Comparison of ENCODE assay signal across 10 mouse cellular contexts in genomic region chr10:128790398-128791124, GRCm38 (mm10). TPM values are rescaled to one million over a fixed set of nuclear protein-coding genes. Genes with fewer than 3 reads are reported as not detected.
DNase-seq lines count a peak whose midpoint lies in the region; ATAC-seq and TF ChIP-seq lines count a peak whose summit lies in the region.
"Had no signal": no experiment of that assay in that cellular context is flagged by ENCODE, and none has a peak within 500 bp of the region (broad histone marks: within the 10 kb centered on the region; RNA-seq: fewer than 3 reads in every experiment).

Gene Mmp19, plus strand, starts transcription at chr10:128790910.

- no peaks in the 10 kb centered on the region for H3K9me3 ChIP-seq in heart, embryonic 13.5 days
- no peaks in the 10 kb centered on the region for H3K9me3 ChIP-seq in lung, embryonic 15.5 days
- no peaks in the 10 kb centered on the region for H3K9me3 ChIP-seq in hindbrain, embryonic 12.5 days (replicated peaks)
- H3K9me3 ChIP-seq: hindbrain, embryonic 10.5 days; limb, embryonic 12.5 days; neural tube, embryonic 12.5 days had no signal

- no peaks in the 10 kb centered on the region for H3K27me3 ChIP-seq in heart, embryonic 13.5 days (replicated peaks)
- no peaks in the 10 kb centered on the region for H3K27me3 ChIP-seq in lung, embryonic 15.5 days
- no peaks in the 10 kb centered on the region for H3K27me3 ChIP-seq in hindbrain, embryonic 12.5 days
- no peaks in the 10 kb centered on the region for H3K27me3 ChIP-seq in thymus, adult 2 months (ENCODE audit: control insufficient read depth, insufficient read depth, low read length)
- H3K27me3 ChIP-seq: limb, embryonic 12.5 days; neural tube, embryonic 12.5 days had no signal

- H3K9ac ChIP-seq in heart, embryonic 13.5 days: peak within 1 kb of the TSS; percentile 61
- H3K9ac ChIP-seq in lung, embryonic 15.5 days: no peak within 1 kb of the TSS
- no peak within 1 kb of the TSS for H3K9ac ChIP-seq in hindbrain, embryonic 12.5 days
- H3K9ac ChIP-seq: limb, embryonic 12.5 days; neural tube, embryonic 12.5 days had no signal

- 58% methylated on average over 7 of the region's 7 CpGs for WGBS in heart, embryonic 13.5 days
- 56% methylated on average over 7 of the region's 7 CpGs for WGBS in lung, embryonic 15.5 days
- WGBS in hindbrain, embryonic 12.5 days: 73% methylated on average over 7 of the region's 7 CpGs
- WGBS in thymus, adult 2 months: 93% methylated on average over 7 of the region's 7 CpGs

- peak; percentile 67 for DNase-seq in 416B (ENCODE audit: low read depth)
- peak; percentile 86 for DNase-seq in NIH3T3 (ENCODE audit: low read depth)
- no peak for DNase-seq in kidney, postnatal 25 days
- no peak for DNase-seq in thymus, adult 2 months

- H3K36me3 ChIP-seq in heart, embryonic 13.5 days: no peaks in the 10 kb centered on the region
- H3K36me3 ChIP-seq in lung, embryonic 15.5 days: no peaks in the 10 kb centered on the region
- no peaks in the 10 kb centered on the region for H3K36me3 ChIP-seq in hindbrain, embryonic 12.5 days
- H3K36me3 ChIP-seq in thymus, adult 2 months (ENCODE audit: control insufficient read depth, insufficient read depth, low read length): no peaks in the 10 kb centered on the region
- H3K36me3 ChIP-seq: hindbrain, embryonic 10.5 days; limb, embryonic 12.5 days; neural tube, embryonic 12.5 days had no signal

- TF ChIP-seq CTCF in thymus, adult 2 months (IDR thresholded peaks at IDR 0.05; ENCODE audit: borderline replicate concordance, control insufficient read depth, extremely low read depth, insufficient read depth, low read length, poor library complexity): no peak

- no peak for TF ChIP-seq POLR2A in thymus, adult 2 months (IDR thresholded peaks at IDR 0.05; ENCODE audit: control insufficient read depth, extremely low read depth, insufficient read depth, low read length, poor library complexity)

- no peak within 1 kb of the TSS for H3K27ac ChIP-seq in heart, embryonic 13.5 days (replicated peaks)
- H3K27ac ChIP-seq in lung, embryonic 15.5 days: peak within 1 kb of the TSS; percentile 1; the same call in 1 of the 2 replicates
- H3K27ac ChIP-seq in hindbrain, embryonic 12.5 days: no peak within 1 kb of the TSS
- H3K27ac ChIP-seq in thymus, adult 2 months (ENCODE audit: control insufficient read depth, insufficient read depth, low read length): no peak within 1 kb of the TSS
- H3K27ac ChIP-seq: hindbrain, embryonic 10.5 days; limb, embryonic 12.5 days; neural tube, embryonic 12.5 days had no signal

- peak within 1 kb of the TSS; percentile 40 for H3K4me2 ChIP-seq in heart, embryonic 13.5 days
- peak within 1 kb of the TSS; percentile 11 for H3K4me2 ChIP-seq in lung, embryonic 15.5 days
- no peak within 1 kb of the TSS for H3K4me2 ChIP-seq in hindbrain, embryonic 12.5 days (replicated peaks)
- H3K4me2 ChIP-seq: limb, embryonic 12.5 days; neural tube, embryonic 12.5 days had no signal

- peak within 1 kb of the TSS; percentile 8; the same call in 1 of the 2 replicates for H3K4me3 ChIP-seq in heart, embryonic 13.5 days
- peak within 1 kb of the TSS; percentile 19 for H3K4me3 ChIP-seq in lung, embryonic 15.5 days
- no peak within 1 kb of the TSS for H3K4me3 ChIP-seq in hindbrain, embryonic 12.5 days
- no peak within 1 kb of the TSS for H3K4me3 ChIP-seq in thymus, adult 2 months (ENCODE audit: control insufficient read depth, insufficient read depth, low read length)
- H3K4me3 ChIP-seq: hindbrain, embryonic 10.5 days; limb, embryonic 12.5 days; neural tube, embryonic 12.5 days had no signal

- peaks cover 8% of the 10 kb centered on the region for H3K4me1 ChIP-seq in heart, embryonic 13.5 days
- no peaks in the 10 kb centered on the region for H3K4me1 ChIP-seq in lung, embryonic 15.5 days
- H3K4me1 ChIP-seq in hindbrain, embryonic 12.5 days: no peaks in the 10 kb centered on the region
- H3K4me1 ChIP-seq in thymus, adult 2 months (replicated peaks; ENCODE audit: control insufficient read depth, insufficient read depth, low read length): no peaks in the 10 kb centered on the region
- H3K4me1 ChIP-seq: limb, embryonic 12.5 days; neural tube, embryonic 12.5 days had no signal

- ATAC-seq in heart, embryonic 13.5 days (ENCODE audit: extremely low read depth, insufficient number of reproducible peaks, low FRiP score, low TSS enrichment): no peak
- peak; percentile 48; the same call in 1 of the 2 replicates for ATAC-seq in lung, embryonic 15.5 days (ENCODE audit: borderline replicate concordance, extremely low read depth, low FRiP score, low TSS enrichment)
- ATAC-seq in hindbrain, embryonic 12.5 days (ENCODE audit: low FRiP score): no peak

RNA-seq across cellular contexts. Expression of gene Mmp19, which starts in this region (rescaled TPM):
- polyA plus RNA-seq in heart, embryonic 13.5 days (2015; fragmentation: Nextera tagmentation; extraction: Ambion mirVana): 0.87 and 1.1 TPM in 2 replicates
- 2.9 and 4.0 TPM in 2 replicates for polyA plus RNA-seq in lung, embryonic 15.5 days (2015; fragmentation: Nextera tagmentation; extraction: Ambion mirVana)
- polyA plus RNA-seq in hindbrain, embryonic 12.5 days (2016; fragmentation: Nextera tagmentation; extraction: Ambion mirVana): 0.27 and 0.63 TPM in 2 replicates
- polyA plus RNA-seq in thymus, adult 2 months (2012; rRNA removed): 1.8 and 3.9 TPM in 2 replicates

Comparison
In these comparisons a context has a peak if more than half of its experiments do, and no peak if none do; other contexts are left out.
1. DNase-seq: peak in 416B (single experiment) and NIH3T3 (single experiment); none in kidney, postnatal 25 days (0 of 2) and thymus, adult 2 months (single experiment).
2. H3K4me3 ChIP-seq: peak in heart, embryonic 13.5 days (single experiment) and lung, embryonic 15.5 days (single experiment); none in hindbrain, embryonic 12.5 days (single experiment) and thymus, adult 2 months (single experiment).